Mouse (Mus musculus) bone marrow, adult 2 months (tissue): ENCODE measurements around the gene Sstr4.

Experiments
- CTCF ChIP-seq: fragments of 200-500 bp; IDR thresholded peaks from 2 replicates; pipeline ENCODE4 v1.5.1; 2011; ENCODE audit warnings: low read length, control low read depth; ENCODE audit not compliant: control insufficient read depth, insufficient read depth
- POLR2A ChIP-seq: fragments of 200-500 bp; IDR thresholded peaks from 2 replicates; pipeline ENCODE4 v1.6.1; 2011; ENCODE audit warnings: low read depth, mild to moderate bottlenecking, control low read depth, low read length, borderline replicate concordance; ENCODE audit not compliant: control insufficient read depth

GRCm38 (mm10) chr2:148428523-148428922 is 33.4 kb downstream of the Sstr4 start:
- TF ChIP-seq CTCF (no peak), POLR2A (no peak)
